Mouse (Mus musculus) MEL (cell line): ENCODE measurements around the gene Pard3b. TPM values are rescaled to one million over a fixed set of nuclear protein-coding genes. Genes with fewer than 3 reads are reported as not detected.

Source experiments
- DNase-seq: peaks from one replicate; pipeline ENCODE4 v3.0.0; 2011; ENCODE audit warnings: low read depth, low spot score
- H3K27ac ChIP-seq: 2 replicates; pipeline ENCODE4 v1.5.1; 2012; ENCODE audit warnings: low read depth, mild to moderate bottlenecking, control low read depth, low read length, moderate library complexity; ENCODE audit not compliant: control insufficient read depth
- H3K27me3 ChIP-seq, 2 experiments: fragments of 150-350 bp in 1 of 2; sonication (generic) in 1 of 2; 2 replicates each; pipeline ENCODE4 v1.6.1; 2012; ENCODE audit warnings: low read length in 2 of 2, mild to moderate bottlenecking in 2 of 2, improper control_type of control experiment in 1 of 2, moderate library complexity in 1 of 2; ENCODE audit not compliant: insufficient read depth in 2 of 2, control insufficient read depth in 1 of 2
- H3K36me3 ChIP-seq, 2 experiments: 2 replicates each; pipeline ENCODE4 v1.6.1; 2012 to 2014; ENCODE audit warnings: low read length in 2 of 2, improper control_type of control experiment in 1 of 2, inconsistent platforms in 1 of 2, mild to moderate bottlenecking in 1 of 2; ENCODE audit not compliant: insufficient read depth in 2 of 2, control insufficient read depth in 1 of 2
- H3K4me1 ChIP-seq, 2 experiments: fragments of 150-350 bp in 1 of 2; sonication (generic) in 1 of 2; 2 replicates each; pipeline ENCODE4 v1.6.1; 2012; ENCODE audit warnings: low read length in 2 of 2, improper control_type of control experiment in 1 of 2, mild to moderate bottlenecking in 1 of 2; ENCODE audit not compliant: insufficient read depth in 2 of 2, control insufficient read depth in 1 of 2
- H3K4me3 ChIP-seq, 2 experiments: fragments of 150-350 bp in 1 of 2; sonication (generic) in 1 of 2; 2 replicates each; pipeline ENCODE4 v1.5.1; 2012; ENCODE audit warnings: low read depth in 2 of 2, low read length in 2 of 2, mild to moderate bottlenecking in 2 of 2, moderate library complexity in 2 of 2, control low read depth in 1 of 2, improper control_type of control experiment in 1 of 2; ENCODE audit not compliant: control insufficient read depth in 1 of 2, insufficient read depth in 1 of 2
- H3K79me2 ChIP-seq: 2 replicates; pipeline ENCODE4 v1.6.1; 2012; ENCODE audit warnings: mild to moderate bottlenecking, low read length, moderate library complexity; ENCODE audit not compliant: control insufficient read depth, poor library complexity, insufficient read depth
- H3K9ac ChIP-seq: 2 replicates; pipeline ENCODE4 v1.6.1; 2012; ENCODE audit warnings: low read depth, mild to moderate bottlenecking, control low read depth, low read length, moderate library complexity; ENCODE audit not compliant: control insufficient read depth, poor library complexity, severe bottlenecking
- H3K9me3 ChIP-seq: fragments of 150-350 bp; sonication (generic); replicated peaks from 2 replicates; pipeline ENCODE4 v1.6.1; 2012; ENCODE audit warnings: mild to moderate bottlenecking, low read length, improper control_type of control experiment, moderate library complexity; ENCODE audit not compliant: insufficient read depth
- E2F4 ChIP-seq: IDR thresholded peaks from 2 replicates; pipeline ENCODE4 v1.6.1; 2011; ENCODE audit warnings: low read depth, low read length, improper control_type of control experiment, borderline replicate concordance
- ELF1 ChIP-seq: IDR thresholded peaks from 2 replicates; pipeline ENCODE4 v1.6.1; 2014; ENCODE audit warnings: low read depth, mild to moderate bottlenecking, inconsistent platforms, low read length, improper control_type of control experiment, moderate library complexity
- GABPA ChIP-seq: IDR thresholded peaks from 2 replicates; pipeline ENCODE4 v1.6.1; 2012; ENCODE audit warnings: low read depth, mild to moderate bottlenecking, inconsistent platforms, low read length, improper control_type of control experiment, moderate library complexity
- GATA1 ChIP-seq: IDR thresholded peaks from 2 replicates; pipeline ENCODE4 v1.6.1; 2011; ENCODE audit warnings: low read depth, low read length, improper control_type of control experiment
- HCFC1 ChIP-seq: IDR thresholded peaks from 2 replicates; pipeline ENCODE4 v1.6.1; 2012; ENCODE audit warnings: low read depth, mild to moderate bottlenecking, inconsistent platforms, low read length, improper control_type of control experiment, moderate library complexity
- KAT2A ChIP-seq: conservative IDR thresholded peaks from 2 replicates; pipeline ENCODE4 v1.6.1; 2012; ENCODE audit warnings: low read depth, low read length, improper control_type of control experiment, inconsistent platforms
- MAX ChIP-seq: IDR thresholded peaks from 2 replicates; pipeline ENCODE4 v1.6.1; 2011; ENCODE audit warnings: low read length, improper control_type of control experiment
- MAZ ChIP-seq: IDR thresholded peaks from 2 replicates; pipeline ENCODE4 v1.6.1; 2012; ENCODE audit warnings: low read depth, mild to moderate bottlenecking, inconsistent platforms, low read length, improper control_type of control experiment
- MEF2A ChIP-seq: IDR thresholded peaks from 2 replicates; pipeline ENCODE4 v1.6.1; 2014; ENCODE audit warnings: low read depth, mild to moderate bottlenecking, inconsistent platforms, low read length, improper control_type of control experiment; ENCODE audit not compliant: poor library complexity, insufficient replicate concordance, severe bottlenecking; ENCODE audit errors: extremely low read depth
- MYB ChIP-seq: IDR thresholded peaks from 2 replicates; pipeline ENCODE4 v1.6.1; 2011; ENCODE audit warnings: mild to moderate bottlenecking, low read depth, low read length, improper control_type of control experiment
- NELFE ChIP-seq: IDR thresholded peaks from 2 replicates; pipeline ENCODE4 v1.6.1; 2011; ENCODE audit warnings: low read depth, low read length, improper control_type of control experiment
- POLR2A ChIP-seq, 2 experiments: IDR thresholded peaks; 2 replicates each; pipeline ENCODE4 v1.6.1; 2011 to 2012; ENCODE audit warnings: low read length in 2 of 2, mild to moderate bottlenecking in 2 of 2, control low read depth in 1 of 2, improper control_type of control experiment in 1 of 2, low read depth in 1 of 2, moderate library complexity in 1 of 2; ENCODE audit not compliant: control insufficient read depth in 1 of 2, insufficient read depth in 1 of 2, poor library complexity in 1 of 2
- POLR2AphosphoS2 ChIP-seq: IDR thresholded peaks from 2 replicates; pipeline ENCODE4 v1.6.1; 2011; ENCODE audit warnings: low read length, improper control_type of control experiment
- RCOR1 ChIP-seq: IDR thresholded peaks from 2 replicates; pipeline ENCODE4 v1.6.1; 2012; ENCODE audit warnings: low read depth, mild to moderate bottlenecking, inconsistent platforms, low read length, improper control_type of control experiment
- SIN3A ChIP-seq: IDR thresholded peaks from 2 replicates; pipeline ENCODE4 v1.6.1; 2012; ENCODE audit warnings: low read length, improper control_type of control experiment, inconsistent platforms
- SMC3 ChIP-seq: IDR thresholded peaks from 2 replicates; pipeline ENCODE4 v1.6.1; 2011; ENCODE audit warnings: low read depth, low read length, improper control_type of control experiment
- TAL1 ChIP-seq: IDR thresholded peaks from 2 replicates; pipeline ENCODE4 v1.6.1; 2012; ENCODE audit warnings: mild to moderate bottlenecking, inconsistent platforms, low read length, moderate library complexity, mixed read lengths
- TCF12 ChIP-seq: IDR thresholded peaks from 2 replicates; pipeline ENCODE4 v1.6.1; 2014; ENCODE audit warnings: low read depth, mild to moderate bottlenecking, inconsistent platforms, low read length, improper control_type of control experiment, moderate library complexity
- USF2 ChIP-seq, 2 experiments: IDR thresholded peaks; 2 replicates each; pipeline ENCODE4 v1.6.1; 2011 to 2012; ENCODE audit warnings: improper control_type of control experiment in 2 of 2, low read length in 2 of 2, borderline replicate concordance in 1 of 2, inconsistent platforms in 1 of 2, low read depth in 1 of 2, mild to moderate bottlenecking in 1 of 2; ENCODE audit not compliant: insufficient read depth in 1 of 2
- ZKSCAN1 ChIP-seq: IDR thresholded peaks from 2 replicates; pipeline ENCODE4 v1.6.1; 2012; ENCODE audit warnings: low read depth, mild to moderate bottlenecking, inconsistent platforms, low read length, improper control_type of control experiment, moderate library complexity
- ZMIZ1 ChIP-seq: IDR thresholded peaks from 2 replicates; pipeline ENCODE4 v1.6.1; 2012; ENCODE audit warnings: low read depth, mild to moderate bottlenecking, inconsistent platforms, low read length, improper control_type of control experiment, moderate library complexity
- ZNF384 ChIP-seq: IDR thresholded peaks from 2 replicates; pipeline ENCODE4 v1.6.1; 2012; ENCODE audit warnings: low read depth, mild to moderate bottlenecking, inconsistent platforms, low read length, improper control_type of control experiment
- polyA plus RNA-seq, 2 experiments: library from polyadenylated mRNA; stranded (reverse) in 1 of 2; unstranded in 1 of 2; fragments of >175 nt in 1 of 2; fragments of >200 nt in 1 of 2; gene quantifications; 2 replicates each; pipeline versions ENCODE4 v1.2.1 to v1.2.4; 2012; ENCODE audit warnings: low replicate concordance in 2 of 2, low read depth in 1 of 2; ENCODE audit not compliant: insufficient read length in 2 of 2, insufficient read depth in 1 of 2, missing spikeins in 1 of 2
- total RNA-seq: library from RNA; depleted of rRNA; stranded (reverse); fragments of 300-350 nt; gene quantifications from 2 replicates; pipeline ENCODE4 v1.2.3, GENCODE M21; 2012

Gene Pard3b
- total and polyA plus RNA-seq, 3 experiments = not detected

- TF ChIP-seq POLR2AphosphoS2 (no peak), TAL1 (no peak), POLR2A (IDR thresholded peaks at IDR 0.05; ENCODE audit: control insufficient read depth in 1 of 2, insufficient read depth in 1 of 2, low read depth in 1 of 2, low read length in 2 of 2, poor library complexity in 1 of 2) (no peak), MAX (no peak), ZKSCAN1 (no peak), MAZ (no peak), E2F4 (no peak), GATA1 (no peak), USF2 (IDR thresholded peaks at IDR 0.05; ENCODE audit: borderline replicate concordance in 1 of 2, insufficient read depth in 1 of 2, low read depth in 1 of 2, low read length in 2 of 2) (no peak), MEF2A (no peak), RCOR1 (no peak), TCF12 (no peak), NELFE (no peak), SIN3A (no peak), ELF1 (no peak)
- Histone ChIP-seq H3K79me2 (no peaks in the 10 kb centered on the region), H3K27me3 (no peaks in the 10 kb centered on the region), H3K9ac (no peak overlapping the region), H3K27ac (no peak overlapping the region), H3K4me3 (no peak overlapping the region), H3K36me3 (no peaks in the 10 kb centered on the region), H3K4me1 (no peaks in the 10 kb centered on the region), H3K9me3 (no peaks in the 10 kb centered on the region)
- DNase-seq = no peak
These were observed 637.8 kb downstream of the Pard3b start for GRCm38 (mm10) chr1:62276466-62276865.

DNA sequence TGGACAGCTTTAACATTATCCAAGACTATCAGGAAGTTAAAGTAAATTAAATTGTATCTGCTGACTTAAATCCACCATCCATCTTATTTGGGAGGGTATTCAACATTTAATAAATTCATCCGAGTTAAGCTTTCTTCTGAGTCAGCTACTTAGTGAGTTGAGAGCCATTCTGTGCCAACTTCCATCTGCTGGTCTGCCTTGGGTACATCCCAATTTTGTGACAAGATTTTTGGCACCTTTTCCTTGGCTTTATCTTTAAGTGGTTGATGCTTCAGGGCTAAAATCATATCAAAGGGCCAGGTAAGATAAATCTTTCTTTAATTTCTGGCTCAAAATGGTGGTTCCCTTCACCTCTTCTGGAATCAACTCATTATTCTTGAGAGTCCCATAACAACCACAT is 640.0 kb downstream of the Pard3b start:
- TF ChIP-seq ZNF384 (no peak), SIN3A (no peak), KAT2A (no peak), MYB (no peak), ELF1 (no peak), HCFC1 (no peak), ZKSCAN1 (no peak), ZMIZ1 (no peak), SMC3 (no peak), GABPA (no peak)
- H3K4me1 ChIP-seq = no peaks in the 10 kb centered on the region
- H3K27ac ChIP-seq = no peak overlapping the region
- DNase-seq = no peak
- no peaks in the 10 kb centered on the region for H3K36me3 ChIP-seq
- no peaks in the 10 kb centered on the region for H3K27me3 ChIP-seq
- H3K9ac ChIP-seq = no peak overlapping the region
- H3K4me3 ChIP-seq = no peak overlapping the region
- H3K79me2 ChIP-seq = no peaks in the 10 kb centered on the region
- H3K9me3 ChIP-seq = no peaks in the 10 kb centered on the region
